Mouse (Mus musculus): ENCODE results near the gene 5730480H06Rik. TPM values are rescaled to one million over a fixed set of nuclear protein-coding genes. Genes with fewer than 3 reads are reported as not detected.

5730480H06Rik gene
- total RNA-seq, 2 experiments from 2014 or later = 17.0 to 21.4 TPM

- DNase-seq = no peak
Observed at GRCm38 (mm10) chr5:48419741-48420140, 92.0 kb downstream of the 5730480H06Rik start.

GRCm38 (mm10) chr5:48421957-48422356 is 94.2 kb downstream of the 5730480H06Rik start:
- no peak for DNase-seq

- peak; percentile 64 for DNase-seq
Observed at GRCm38 (mm10) chr5:48430459-48430858, 102.7 kb downstream of the 5730480H06Rik start.

- DNase-seq = no peak
Observed at GRCm38 (mm10) chr5:48448888-48449287, 121.1 kb downstream of the 5730480H06Rik start.

GRCm38 (mm10) chr5:48460221-48460620 is 132.5 kb downstream of the 5730480H06Rik start:
- DNase-seq = no peak
